Mouse (Mus musculus) liver, postnatal 0 days (tissue): ENCODE measurements around the gene Odf3l2.

Experiments
- CTCF ChIP-seq: sonication (generic); IDR thresholded peaks from 2 replicates; pipeline ENCODE4 v1.5.1; 2016; ENCODE audit warnings: antibody characterized with exemption, low read depth
- EP300 ChIP-seq: IDR thresholded peaks from 2 replicates; pipeline ENCODE4 v1.6.1; 2016; ENCODE audit warnings: antibody characterized with exemption, low read depth, mild to moderate bottlenecking

- no peak for TF ChIP-seq CTCF
- TF ChIP-seq EP300, result no peak
Observed at GRCm38 (mm10) chr10:79615860-79616259, 29.7 kb downstream of the Odf3l2 start.
